Mouse (Mus musculus) Patski (cell line): Measurements from ENCODE around the gene Auh. TPM values are rescaled to one million over a fixed set of nuclear protein-coding genes. Genes with fewer than 3 reads are reported as not detected.

Experiments
- ATAC-seq: fragments of 100-300 bp; one replicate; pipeline ENCODE4 v1.8.0; 2021
- CTCF ChIA-PET: fragments of 350-600 bp; sonication (Branson Sonifier 250); formaldehyde crosslinking; loops from one replicate; lab custom pipeline; 2022; ENCODE audit warnings: inconsistent platforms; lab: Charles Lee
- POLR2A ChIA-PET: fragments of 350-600 bp; sonication (Branson Sonifier 250); formaldehyde crosslinking; loops from one replicate; lab custom pipeline; 2022; ENCODE audit warnings: antibody characterized with exemption, inconsistent platforms; lab: Charles Lee
- DNase-seq: peaks from one replicate; pipeline ENCODE4 v3.0.0-alpha.2; 2011; ENCODE audit warnings: low read depth, low spot score
- H3K27me3 ChIP-seq: fragments of 371-371 bp; one replicate; pipeline ENCODE4 v1.5.1; 2021
- CTCF ChIP-seq: fragments of 100-300 bp; IDR thresholded peaks from one replicate; pipeline ENCODE4 v1.5.1; 2021
- in situ Hi-C: fragments of 300-500 bp; cut with MboI; formaldehyde crosslinking; loops from 3 replicates; pipeline ENCODE4 v1.11.1; 2018; ENCODE audit warnings: low pct_unique_long_range_greater_than_20kb, mixed read lengths
- polyA plus RNA-seq: library from polyadenylated mRNA; unstranded; gene quantifications from one replicate; pipeline ENCODE4 v1.2.3, GENCODE M21; 2021

Gene Auh
- polyA plus RNA-seq, 1 experiment from 2014 or later: 74.2 TPM

DNA sequence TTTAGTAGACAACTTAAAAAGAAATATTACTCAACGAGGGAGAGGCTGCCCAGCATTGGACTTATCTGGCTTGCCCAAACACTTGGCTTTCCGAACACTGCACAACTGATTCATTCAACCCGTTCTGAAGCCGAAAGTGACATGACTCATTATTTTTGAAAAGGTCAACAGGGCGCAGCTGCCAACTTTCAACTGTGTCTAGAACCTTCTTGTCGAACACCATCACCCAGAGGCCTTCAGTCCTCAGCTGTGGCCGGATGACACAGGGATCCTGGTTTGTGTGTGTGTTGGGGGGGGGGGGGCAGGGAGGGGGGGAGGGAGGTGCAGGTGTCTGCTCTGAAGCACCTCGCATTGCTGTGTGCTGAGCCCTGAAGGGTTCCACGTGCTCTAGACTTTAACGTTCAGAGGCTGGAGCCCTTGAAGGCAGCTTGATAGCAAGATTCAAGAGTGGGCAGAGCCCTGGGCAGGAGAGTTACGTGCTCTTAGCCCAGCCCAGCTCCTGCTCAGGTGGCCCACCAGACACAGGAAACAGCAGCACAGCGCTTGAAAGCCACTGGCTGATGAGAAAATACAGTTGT, 100.4 kb downstream of the Auh start:
- ATAC-seq: peak; percentile 44
- DNase-seq: no peak
- in situ Hi-C loops: loop anchor here (5.0 kb wide), 1 partner anchor 148 kb away; no protein-coding TSS in a partner anchor

DNA sequence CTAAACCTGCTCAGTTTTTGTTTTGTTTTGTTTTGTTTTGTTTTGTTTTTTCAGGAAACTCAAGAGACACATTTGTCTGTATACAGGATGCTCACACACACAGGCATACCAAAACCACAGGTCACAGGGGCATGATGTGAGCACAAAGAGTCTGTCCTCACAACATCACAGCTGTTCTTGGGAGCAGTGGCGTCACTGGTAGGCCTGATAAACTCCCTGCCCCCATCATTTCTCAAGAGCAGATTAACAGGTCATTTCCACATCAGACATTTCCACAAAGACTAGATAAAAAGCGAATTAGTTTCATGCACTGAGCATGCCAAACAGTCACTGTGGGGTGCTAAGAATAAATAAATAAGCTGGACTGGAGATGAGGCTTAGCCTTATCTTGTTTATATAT, 101.3 kb downstream of the Auh start:
- DNase-seq: no peak
- no peak for TF ChIP-seq CTCF
- ChIA-PET CTCF (no interaction called here), POLR2A (interaction anchor here (1.3 kb wide), 1 partner anchor 9 kb away, joined by 3 read pairs; no protein-coding TSS in a partner anchor)
- H3K27me3 ChIP-seq: no peaks in the 10 kb centered on the region
- in situ Hi-C loops: loop anchor here (5.0 kb wide), 1 partner anchor 149 kb away; no protein-coding TSS in a partner anchor
- no peak for ATAC-seq

More for the DNA sequence above, 100.4 kb downstream of the Auh start:
- TF ChIP-seq CTCF: no peak
- ChIA-PET CTCF (no interaction called here), POLR2A (interaction anchor here (1.3 kb wide), 1 partner anchor 8 kb away, joined by 3 read pairs; no protein-coding TSS in a partner anchor)
- H3K27me3 ChIP-seq: no peaks in the 10 kb centered on the region

DNA sequence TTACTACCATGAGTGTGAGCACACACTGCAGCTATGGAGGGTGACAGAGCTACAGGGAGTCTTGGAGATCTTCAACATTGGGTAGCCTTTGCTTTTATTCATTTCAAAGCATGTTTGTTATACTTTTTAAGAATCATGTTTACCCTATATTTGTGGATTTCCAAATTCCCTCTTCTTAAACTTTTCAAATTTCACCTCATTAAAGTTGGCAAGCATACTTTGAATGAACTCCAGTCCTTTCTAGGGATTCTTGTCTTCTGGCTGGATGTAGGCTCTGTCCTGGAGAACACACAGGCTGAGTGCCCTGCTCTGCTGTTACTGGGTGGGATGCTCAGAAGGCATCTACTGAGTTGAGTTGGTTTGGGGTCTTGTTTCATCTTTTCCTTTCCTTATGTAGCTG, 102.8 kb downstream of the Auh start:
- TF ChIP-seq CTCF: no peak
- DNase-seq (no peak), ATAC-seq (no peak)
- POLR2A ChIA-PET: no interaction called here
- H3K27me3 ChIP-seq: no peaks in the 10 kb centered on the region
- CTCF ChIA-PET: interaction anchor here (1.0 to 1.5 kb wide), 4 partner anchors 11 to 112 kb away, joined by 3 to 6 read pairs (median 4); no protein-coding TSS in a partner anchor
- in situ Hi-C loops: loop anchor here (5.0 kb wide), 1 partner anchor 151 kb away; no protein-coding TSS in a partner anchor

DNA sequence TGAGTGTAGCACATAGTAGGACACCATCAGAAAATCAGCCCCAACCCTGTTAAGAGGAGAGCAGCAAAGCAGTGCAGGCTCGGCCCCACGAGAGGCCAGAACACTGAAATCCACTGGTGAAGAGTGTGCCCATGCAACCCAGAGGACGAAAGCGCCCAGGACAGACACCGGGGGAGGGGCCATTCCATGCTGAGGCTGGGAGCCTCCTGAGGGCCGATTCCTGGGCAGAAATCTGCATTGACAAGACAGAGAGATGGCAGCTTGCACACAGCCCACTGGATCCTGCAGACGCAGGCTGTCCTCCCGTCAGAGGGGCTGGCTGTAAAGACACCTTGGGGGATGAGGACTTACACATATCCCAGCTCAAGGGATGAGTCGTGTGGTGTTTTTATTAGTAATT, 104.7 kb downstream of the Auh start:
- CTCF ChIA-PET: no interaction called here

DNA sequence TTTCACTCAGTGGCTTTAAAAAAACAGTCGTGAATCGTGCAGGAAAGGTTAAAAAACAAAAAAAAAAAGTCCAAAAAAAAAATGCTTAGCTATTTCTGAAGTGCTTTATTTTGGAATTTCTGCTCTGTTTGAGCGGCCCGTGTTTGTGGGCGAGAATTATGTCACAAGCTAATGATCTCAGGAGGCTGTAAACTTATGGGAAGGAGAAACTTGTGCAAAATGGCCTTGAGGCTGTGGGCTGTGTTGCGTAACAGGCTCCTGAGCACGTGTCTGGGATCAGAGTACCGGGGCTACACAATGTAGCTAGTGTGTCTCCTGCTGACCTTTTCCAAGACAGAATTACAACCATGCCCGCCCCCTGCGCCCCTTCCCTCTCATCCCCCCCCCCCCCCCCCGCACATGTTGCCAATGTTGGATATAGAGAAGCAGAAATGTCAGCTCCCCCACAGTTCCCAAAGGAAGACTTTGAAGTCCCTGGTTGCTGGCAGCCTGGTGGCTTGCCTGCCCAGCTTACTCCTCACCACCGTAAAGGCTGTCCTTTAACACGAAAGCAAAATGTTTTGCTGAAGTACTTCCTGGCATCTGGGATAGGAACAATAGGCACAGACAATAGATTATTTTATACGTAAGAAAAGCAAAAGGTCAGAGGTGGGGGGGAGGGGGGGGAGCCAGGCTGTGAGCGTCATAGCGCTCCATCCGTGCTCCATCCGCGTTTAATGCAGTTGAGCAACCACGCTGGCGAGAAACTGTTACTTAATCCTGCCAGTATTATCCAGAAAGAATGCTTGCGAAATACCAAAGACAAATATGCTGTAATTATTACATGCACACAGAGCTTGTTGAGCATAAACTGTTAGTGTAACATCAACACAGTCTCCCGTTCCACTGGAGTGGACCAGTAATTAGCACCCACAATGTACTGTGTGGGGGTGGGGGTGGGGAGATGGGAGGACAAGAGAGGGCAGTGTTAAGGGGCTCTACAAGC, 107.0 kb downstream of the Auh start:
- CTCF ChIA-PET: interaction anchor here (0.7 to 1.5 kb wide), 10 partner anchors 18 to 160 kb away, joined by 3 to 6 read pairs (median 4); no protein-coding TSS in a partner anchor
- in situ Hi-C loops: loop anchor here (5.0 kb wide), 1 partner anchor 70 kb away; no protein-coding TSS in a partner anchor
- POLR2A ChIA-PET: interaction anchor here (0.6 to 1.3 kb wide), 3 partner anchors 70 to 161 kb away, joined by 3 to 6 read pairs (median 3); partner anchors contain the start of gene Nfil3
- ATAC-seq: peak; percentile 58
- no peaks in the 10 kb centered on the region for H3K27me3 ChIP-seq
- peak; percentile 89 for DNase-seq
- TF ChIP-seq CTCF: no peak

More for the DNA sequence above, 104.7 kb downstream of the Auh start:
- POLR2A ChIA-PET: no interaction called here
- TF ChIP-seq CTCF: no peak
- DNase-seq (no peak), ATAC-seq (no peak)
- H3K27me3 ChIP-seq: no peaks in the 10 kb centered on the region
- in situ Hi-C loops: loop anchor here (5.0 kb wide), 2 partner anchors 68 to 153 kb away; no protein-coding TSS in a partner anchor

DNA sequence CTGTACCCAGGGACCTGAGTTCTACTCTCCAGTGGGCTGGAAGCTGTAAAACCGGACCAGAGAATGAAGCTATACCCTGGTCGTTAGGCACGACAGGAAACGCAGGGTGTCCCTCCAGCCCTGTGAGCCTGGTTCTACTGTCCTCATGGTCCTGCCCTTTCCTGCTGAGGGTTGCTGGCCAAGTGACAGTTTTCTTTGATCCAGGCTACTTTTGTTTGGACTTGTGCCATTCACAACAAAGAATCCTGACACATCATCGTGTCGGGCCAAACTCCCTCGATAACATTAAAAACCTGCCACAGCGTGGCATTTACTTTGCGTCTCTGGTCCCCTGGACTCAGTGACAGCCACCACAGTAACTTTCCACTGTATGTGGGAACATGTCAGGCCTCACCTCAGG, 107.9 kb downstream of the Auh start:
- no peak for ATAC-seq
- CTCF ChIA-PET: interaction anchor here (0.9 to 1.5 kb wide), 7 partner anchors 44 to 156 kb away, joined by 3 to 6 read pairs (median 4); no protein-coding TSS in a partner anchor

DNA sequence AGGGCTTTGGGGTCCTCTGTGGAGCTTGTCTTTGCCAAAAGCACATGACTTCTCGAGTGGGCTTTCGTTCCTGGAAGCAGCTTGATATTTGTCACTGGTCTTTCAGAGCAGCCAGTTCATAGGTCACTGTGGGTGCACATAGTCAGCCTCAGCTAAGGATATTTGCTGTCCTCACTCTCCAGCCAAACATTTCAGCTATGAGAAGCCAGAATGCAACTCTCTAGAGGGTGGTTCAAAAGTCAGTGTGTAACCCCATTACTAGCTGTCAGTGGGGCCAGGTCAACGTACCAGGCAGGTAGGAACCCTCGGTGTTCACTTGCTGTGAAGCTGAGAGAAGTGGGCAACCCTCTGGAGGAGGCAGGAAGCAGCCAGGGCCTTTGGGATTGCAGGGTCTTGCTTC, 109.6 kb downstream of the Auh start:
- DNase-seq: no peak
- no peaks in the 10 kb centered on the region for H3K27me3 ChIP-seq
- in situ Hi-C loops: loop anchor here (5.0 kb wide), 1 partner anchor 72 kb away; no protein-coding TSS in a partner anchor
- ChIA-PET CTCF (interaction anchor here (0.8 to 1.0 kb wide), 2 partner anchors 108 to 168 kb away, joined by 3 to 6 read pairs; no protein-coding TSS in a partner anchor), POLR2A (no interaction called here)
- no peak for ATAC-seq
- TF ChIP-seq CTCF: no peak

More for the DNA sequence above, 107.9 kb downstream of the Auh start:
- TF ChIP-seq CTCF: no peak
- in situ Hi-C loops: loop anchor here (5.0 kb wide), 1 partner anchor 71 kb away; no protein-coding TSS in a partner anchor
- H3K27me3 ChIP-seq: no peaks in the 10 kb centered on the region
- POLR2A ChIA-PET: no interaction called here
- DNase-seq: no peak

DNA sequence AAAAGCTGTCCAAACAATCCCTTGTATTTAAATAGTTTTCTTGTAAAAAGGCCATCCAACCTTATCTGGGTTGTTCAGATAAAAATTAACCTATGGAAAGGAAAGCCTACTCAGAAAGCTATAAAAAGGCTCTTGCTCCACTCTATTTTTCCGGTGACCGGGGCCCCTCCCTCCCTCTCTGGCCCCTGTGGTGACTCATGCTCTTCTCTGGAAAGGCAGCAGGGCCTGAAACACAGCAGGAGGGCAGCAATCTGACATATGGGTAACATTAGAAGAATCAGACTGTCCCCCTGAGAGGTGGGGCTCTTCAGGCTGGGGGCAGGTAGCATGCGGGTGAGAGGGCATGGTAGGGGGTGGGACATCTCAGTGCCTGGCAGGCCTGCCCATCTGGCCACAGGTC, 110.7 kb downstream of the Auh start:
- ChIA-PET CTCF (interaction anchor here (1.1 kb wide), 1 partner anchor 80 kb away, joined by 4 read pairs; no protein-coding TSS in a partner anchor), POLR2A (interaction anchor here (1.1 to 2.1 kb wide), 2 partner anchors 10 to 40 kb away, joined by 3 to 7 read pairs; no protein-coding TSS in a partner anchor)
- ATAC-seq (peak; percentile 63), DNase-seq (peak; percentile 60)
- TF ChIP-seq CTCF: no peak
- no peaks in the 10 kb centered on the region for H3K27me3 ChIP-seq
- in situ Hi-C loops: no loop called here

DNA sequence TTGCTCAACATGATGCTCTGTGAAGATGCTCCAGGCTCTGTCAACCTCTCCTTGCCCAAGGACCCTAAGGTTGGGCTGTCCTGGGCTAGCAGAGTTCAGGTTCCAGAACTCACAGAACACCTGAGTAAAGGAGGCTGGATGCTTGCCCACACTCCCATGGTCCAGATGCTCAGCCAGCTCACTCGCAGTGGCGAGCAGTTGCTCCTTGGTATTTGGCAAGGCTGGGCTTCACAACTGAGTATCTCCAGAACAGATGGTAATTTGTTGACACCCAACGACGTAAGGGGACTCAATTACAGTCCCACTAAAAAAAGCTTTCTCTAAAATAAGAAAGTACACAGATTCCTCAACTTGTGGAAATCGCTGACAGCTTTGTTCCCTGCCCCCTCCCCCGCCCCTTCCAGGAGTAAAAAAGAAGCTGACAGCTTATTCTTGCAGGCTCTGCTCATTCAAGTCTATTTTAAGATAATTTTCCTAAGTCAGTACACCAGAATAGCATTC, 111.4 kb downstream of the Auh start:
- DNase-seq (no peak), ATAC-seq (no peak)
- no peaks in the 10 kb centered on the region for H3K27me3 ChIP-seq
- CTCF ChIA-PET: interaction anchor here (0.8 to 1.1 kb wide), 2 partner anchors 9 to 79 kb away, joined by 4 read pairs; no protein-coding TSS in a partner anchor
- in situ Hi-C loops: no loop called here
- TF ChIP-seq CTCF: no peak
- POLR2A ChIA-PET: interaction anchor here (1.1 to 2.1 kb wide), 2 partner anchors 9 to 40 kb away, joined by 3 to 7 read pairs; no protein-coding TSS in a partner anchor
